Mouse (Mus musculus): Measurements from ENCODE around the gene Gm49711.

Gm49711 gene

DNA sequence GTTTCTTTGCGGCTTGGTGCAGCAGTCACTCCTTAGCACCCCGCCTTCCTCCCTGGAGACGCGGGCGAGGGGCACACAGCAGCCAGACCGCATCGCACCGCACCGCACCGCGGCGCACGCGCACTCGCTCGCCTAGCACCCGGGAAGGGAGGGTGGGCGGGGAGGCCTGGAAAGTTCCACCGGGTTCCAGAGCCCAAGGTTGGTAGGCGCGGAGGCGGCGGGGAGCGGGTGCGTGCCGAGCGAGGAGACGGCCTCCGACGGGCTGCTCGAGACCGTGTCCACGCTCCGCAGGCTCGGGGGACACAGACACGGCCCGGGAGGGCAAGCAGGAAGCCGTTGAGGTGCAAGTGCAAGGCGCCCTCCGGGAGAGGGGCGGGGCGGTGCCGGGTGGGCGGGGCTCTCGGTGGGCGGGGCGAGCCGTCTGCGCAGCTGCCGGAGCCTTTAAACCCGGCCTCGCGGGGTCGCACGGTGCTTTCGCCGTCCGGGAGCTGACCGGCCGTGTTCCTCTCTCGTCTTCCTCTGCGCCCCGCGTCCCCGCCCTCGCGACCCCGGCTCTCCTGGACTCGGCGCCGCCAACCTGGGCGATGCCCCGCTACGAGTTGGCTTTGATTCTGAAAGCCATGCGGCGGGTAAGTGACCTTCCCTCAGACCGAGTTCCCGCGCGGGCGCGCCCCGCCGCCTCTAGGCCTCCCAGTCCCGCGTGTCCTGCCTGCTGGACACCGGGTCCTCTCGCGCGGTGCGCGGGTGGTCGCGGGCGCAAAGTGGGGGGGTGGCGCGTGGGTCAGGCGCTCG, at the start of gene Gm49711, which contains the start of the genes Mrps6 and Slc5a3:
Gene Gm49711 (plus strand): TSS at position 465 of the 792 bp plus-strand sequence.
Gene Mrps6 (plus strand): TSS at position 419 of the 792 bp plus-strand sequence.
Gene Slc5a3 (plus strand): TSS at position 471 of the 792 bp plus-strand sequence.
- in situ Hi-C loops (cut with MboI; ENCODE audit: low sequenced_read_pairs): no loop called here

DNA sequence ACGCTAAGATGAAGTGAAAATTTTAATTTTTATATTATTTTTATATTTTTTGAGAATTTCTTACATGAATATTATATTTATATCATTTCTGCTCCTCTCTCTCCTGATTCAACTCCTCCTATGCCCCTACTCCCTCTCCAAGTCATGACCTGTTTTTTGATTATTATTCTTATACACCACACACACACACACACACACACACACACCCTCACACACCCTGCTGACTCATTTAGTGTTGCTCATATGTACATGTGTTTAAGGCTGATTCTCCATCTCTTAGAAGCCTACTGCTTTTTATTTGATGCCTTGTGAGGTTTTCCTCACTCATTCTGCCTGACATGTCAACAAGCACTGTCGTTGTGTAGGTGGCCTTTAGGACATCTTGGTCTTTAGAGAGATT, 48.5 kb upstream of the Gm49711 start:
- in situ Hi-C loops (cut with MboI; ENCODE audit: low sequenced_read_pairs): no loop called here

DNA sequence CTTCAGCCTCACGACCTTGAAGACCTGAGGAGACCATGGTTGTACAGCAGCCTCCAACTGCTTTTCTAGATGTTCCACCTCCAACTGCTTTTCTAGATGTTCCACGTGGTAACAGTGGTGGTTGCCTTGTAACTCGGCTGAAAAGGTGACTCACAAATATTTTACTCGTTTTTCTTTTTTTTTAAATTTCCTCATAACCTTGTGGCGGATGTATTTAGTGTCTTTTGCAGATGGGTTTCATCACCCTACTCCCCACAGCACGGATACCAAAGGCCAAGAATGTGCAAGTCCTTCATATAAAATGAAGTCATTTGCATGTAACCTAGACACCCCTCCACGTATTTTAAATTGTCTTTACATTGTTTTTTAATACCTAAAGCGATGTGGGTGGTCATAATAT, 41.3 kb upstream of the Gm49711 start:
- in situ Hi-C loops (cut with MboI; ENCODE audit: low sequenced_read_pairs): no loop called here

DNA sequence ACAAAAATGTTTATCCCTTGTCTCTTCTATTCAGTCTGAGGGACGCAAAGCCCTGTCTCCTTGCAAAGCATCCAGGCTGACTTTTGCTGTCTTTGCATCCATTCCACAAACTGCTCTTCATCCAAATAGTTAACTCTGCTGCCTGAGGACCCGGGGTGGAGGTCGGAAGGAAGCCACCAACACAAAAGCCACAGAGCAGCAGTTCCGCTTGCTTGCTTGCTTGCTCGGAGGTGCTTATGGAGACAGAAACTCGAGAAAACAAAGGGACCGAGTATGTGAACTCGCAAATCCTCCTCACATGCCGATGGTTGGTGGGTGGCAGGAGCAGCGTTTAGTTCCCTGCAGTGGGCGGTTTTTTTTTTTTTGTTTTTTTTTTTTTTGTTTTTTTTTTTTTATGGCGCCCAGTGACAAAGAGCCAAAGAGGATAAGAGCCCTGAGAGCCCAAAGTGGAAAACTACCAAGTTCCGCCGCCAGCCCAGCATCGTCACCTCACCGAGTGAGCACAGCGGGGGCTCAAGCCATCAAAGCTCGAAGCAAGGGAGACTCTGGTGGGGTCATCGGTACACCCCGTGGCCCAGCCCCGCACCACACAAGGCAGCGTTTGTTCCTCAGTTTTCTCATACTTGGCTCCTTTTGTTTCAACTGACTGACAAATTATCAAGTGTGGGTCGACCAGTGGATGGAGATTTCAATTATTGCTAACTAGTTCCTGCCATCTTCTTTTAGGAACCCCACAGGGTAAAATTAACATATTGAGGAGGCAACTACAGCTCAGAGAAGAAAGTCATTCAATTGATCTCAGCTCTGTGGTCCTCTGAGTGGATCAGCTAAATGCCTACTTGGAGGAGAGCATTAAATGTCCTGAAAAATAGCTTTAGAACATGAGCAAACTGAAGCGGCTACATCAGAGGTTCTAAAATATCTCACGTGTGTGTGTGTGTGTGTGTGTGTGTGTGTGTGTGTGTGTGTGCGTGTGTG, 38.7 kb upstream of the Gm49711 start:
- in situ Hi-C loops (cut with MboI; ENCODE audit: low sequenced_read_pairs): no loop called here

DNA sequence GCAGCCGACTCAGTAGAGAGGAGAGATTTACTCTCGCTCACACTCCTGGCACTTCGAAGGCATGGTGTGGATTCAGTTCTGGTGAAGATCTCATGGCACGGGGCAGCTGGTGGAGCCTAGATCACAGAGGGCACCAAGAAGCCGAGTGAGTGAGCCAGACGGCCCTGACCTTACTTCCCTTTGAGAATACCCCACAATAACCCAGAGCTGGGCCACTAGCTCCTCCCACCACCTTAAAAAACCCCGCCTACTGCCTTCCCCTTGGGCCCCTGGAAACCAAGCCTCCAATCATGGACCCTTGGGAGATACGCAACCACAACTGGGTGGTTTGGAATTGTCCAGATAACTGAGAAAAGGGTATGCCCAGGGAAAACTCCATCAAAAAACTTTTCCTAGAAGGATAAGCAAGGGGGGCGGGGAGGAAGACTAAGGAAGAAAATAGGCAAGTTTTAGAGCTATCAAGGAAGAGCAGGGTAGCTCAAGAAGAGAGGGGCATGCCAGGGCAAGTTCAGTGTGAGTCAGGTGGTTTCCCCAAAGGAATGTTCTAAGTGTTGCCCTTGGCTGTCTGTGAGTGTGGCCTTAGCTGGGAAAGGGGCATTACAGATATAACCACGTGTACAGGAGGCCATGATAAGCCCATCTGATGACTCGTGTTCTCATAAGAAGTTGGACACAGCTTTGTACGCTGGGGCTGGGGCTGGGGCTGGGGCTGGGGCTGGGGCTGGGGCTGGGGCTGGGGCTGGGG, 36.3 kb upstream of the Gm49711 start:
- in situ Hi-C loops (cut with MboI; ENCODE audit: low sequenced_read_pairs): no loop called here

DNA sequence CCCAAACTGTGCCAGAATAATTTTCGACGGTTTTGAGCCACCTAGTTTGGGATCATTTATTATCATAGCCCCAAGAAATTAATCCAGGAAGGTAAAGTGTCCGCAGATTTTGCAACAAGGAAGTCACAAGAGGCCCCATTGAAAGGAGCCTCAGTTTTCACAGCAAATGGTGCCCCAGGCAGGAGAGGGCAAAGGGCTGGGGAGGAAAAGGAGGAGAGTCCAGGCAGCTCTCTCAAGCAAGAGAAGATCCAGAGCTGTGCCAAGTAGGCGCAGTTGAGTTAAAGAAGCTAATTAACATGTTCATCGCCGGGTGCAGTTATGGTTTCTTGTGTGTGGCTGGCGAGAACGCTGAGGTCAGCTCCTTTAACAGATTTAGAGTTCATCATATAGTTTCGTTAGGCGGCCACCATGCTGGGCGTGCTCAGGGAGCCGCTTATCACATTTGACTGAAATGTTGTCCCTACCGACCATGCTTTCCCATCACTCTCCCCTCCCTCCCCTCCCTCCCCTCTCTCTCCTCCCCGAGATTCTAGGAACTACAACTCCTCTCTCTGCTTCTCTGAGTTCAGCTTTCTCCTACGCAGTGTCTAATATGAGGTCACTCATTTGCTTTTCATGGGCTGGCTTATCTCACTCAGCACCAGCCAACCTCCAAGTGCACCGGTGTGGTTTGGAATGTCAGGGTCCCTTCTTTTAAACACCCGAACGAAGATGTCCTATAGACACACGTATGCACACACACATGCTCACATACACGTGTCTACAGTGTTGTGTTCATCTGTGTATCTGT, 35.4 kb upstream of the Gm49711 start:
- in situ Hi-C loops (cut with MboI; ENCODE audit: low sequenced_read_pairs): no loop called here

DNA sequence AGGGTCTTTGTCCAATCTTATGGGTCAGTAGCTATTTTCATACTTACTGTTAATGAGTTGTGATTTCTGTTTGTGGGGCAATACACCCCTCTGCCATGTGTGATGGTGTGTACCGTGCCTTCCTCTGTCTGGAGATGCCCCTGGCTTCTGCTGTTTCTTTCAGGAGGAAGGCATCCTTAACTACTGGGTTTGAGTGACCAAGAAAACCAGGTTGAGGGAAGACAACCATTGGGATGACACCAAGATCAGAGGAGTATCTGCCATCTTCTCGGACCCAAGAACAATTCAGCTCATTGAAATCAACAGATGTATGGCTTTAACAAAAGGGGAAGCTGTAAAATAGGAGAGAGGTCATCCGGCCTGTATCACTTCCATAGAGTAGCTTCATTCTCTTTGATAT, 24.8 kb upstream of the Gm49711 start:
- in situ Hi-C loops (cut with MboI; ENCODE audit: low sequenced_read_pairs): no loop called here

DNA sequence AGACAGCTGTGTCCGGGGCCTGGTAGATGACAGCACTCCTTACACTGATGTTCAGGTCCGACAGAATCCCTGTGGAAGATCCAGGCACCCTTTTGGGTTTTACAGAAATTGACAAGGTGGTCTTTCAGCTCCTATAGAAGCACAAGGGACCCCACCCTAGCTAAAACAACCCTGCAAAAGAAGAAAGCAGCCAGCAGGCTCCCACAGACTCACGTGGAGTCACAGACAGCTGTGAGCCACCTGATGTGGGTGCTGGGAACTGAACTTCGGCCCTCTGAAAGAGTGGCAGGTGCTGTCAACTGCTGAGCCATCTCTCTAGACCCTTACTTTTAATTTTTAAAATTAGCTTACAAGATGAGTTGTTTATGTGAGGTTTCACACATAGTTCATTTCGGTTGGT, 23.4 kb upstream of the Gm49711 start:
- in situ Hi-C loops (cut with MboI; ENCODE audit: low sequenced_read_pairs): no loop called here

DNA sequence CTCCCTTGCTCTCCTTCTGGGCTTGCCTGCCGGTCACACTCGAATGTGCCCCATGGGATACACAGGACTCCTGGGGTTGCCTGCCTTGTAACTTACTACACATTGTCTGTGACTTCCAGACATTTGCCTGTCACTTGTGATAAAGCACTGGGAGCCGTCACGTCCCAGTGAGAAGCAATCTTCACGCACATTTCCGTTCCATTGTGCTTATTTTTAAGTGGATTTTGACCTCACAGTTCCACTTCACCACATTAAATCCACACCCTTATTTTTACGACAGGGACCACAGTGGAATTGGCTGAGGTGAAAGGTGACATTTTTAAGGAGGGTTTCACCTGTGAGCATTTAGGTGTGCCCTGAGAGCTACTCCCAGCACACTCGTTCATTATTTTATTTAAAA, 21.4 kb upstream of the Gm49711 start:
- in situ Hi-C loops (cut with MboI; ENCODE audit: low sequenced_read_pairs): no loop called here

DNA sequence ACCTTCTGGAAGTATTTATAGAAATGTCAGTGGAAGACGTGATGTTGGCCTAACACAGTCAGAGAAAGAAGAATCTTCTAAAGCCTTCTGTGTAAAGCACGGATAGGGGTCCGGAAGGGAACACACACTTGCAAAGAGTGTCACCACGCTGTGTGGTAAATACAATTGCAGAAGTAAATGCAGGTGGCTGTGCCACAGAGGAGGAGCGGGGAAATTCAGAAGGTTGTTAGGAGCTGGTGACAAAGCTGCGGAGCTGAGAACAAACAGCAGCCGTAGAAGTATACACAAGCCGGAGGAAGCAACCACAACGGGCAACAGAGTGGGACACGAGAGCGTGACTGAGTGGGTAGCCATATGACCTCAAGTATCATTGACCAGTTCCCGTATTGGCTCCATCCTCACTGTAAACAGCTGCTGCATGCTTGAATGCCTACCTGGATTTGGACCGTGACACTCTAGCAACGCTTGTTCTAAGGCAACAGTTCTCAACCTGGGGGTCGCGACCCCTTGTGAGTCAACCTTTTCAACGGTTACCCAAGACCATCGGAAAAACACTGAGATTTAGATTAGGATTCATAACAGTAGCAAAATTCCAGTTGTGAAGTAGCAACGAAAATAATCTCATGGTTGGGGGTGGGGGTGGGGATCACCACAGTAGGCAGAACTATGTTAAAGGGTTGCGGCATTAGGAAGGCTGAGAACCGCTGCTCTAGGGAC, 20.1 kb upstream of the Gm49711 start:
- in situ Hi-C loops (cut with MboI; ENCODE audit: low sequenced_read_pairs): no loop called here

DNA sequence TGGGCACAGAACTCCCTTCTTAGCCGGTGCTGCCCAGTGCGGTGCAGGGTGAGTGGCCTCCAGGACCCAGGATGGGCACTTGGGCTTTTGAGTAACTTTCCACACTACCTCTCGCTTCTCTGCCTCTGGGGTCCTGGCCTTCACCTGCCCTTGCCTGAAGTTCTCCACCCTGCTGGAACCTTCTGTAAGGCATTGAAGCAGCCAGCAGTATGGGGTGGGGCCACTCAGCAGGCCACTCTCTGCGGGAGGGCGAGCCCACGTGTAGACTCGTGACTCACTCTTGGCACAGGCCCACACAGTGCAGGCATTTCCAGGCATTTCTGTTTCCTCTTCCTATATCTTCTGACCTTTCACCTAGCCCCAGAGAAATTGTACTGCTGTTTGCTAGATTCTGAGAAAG, 18.7 kb upstream of the Gm49711 start:
- in situ Hi-C loops (cut with MboI; ENCODE audit: low sequenced_read_pairs): no loop called here

DNA sequence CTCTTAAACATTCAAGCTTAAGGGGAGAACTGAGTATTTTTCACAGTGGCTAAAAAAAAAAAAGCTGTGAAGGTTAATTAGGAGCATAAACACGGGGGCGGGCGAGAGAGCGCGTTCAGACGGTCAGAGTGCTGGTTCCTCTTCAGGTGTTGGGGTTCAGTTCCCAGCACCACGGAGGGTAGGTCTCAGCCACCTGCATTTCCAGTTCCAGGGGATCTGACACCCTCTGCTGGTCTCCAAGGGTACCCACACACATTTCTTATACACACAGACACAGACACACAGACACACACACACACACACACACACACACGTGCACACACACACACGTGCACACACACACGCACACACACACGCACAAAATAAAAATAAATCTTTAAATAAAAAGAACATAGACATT, 18.1 kb upstream of the Gm49711 start:
- in situ Hi-C loops (cut with MboI; ENCODE audit: low sequenced_read_pairs): no loop called here

DNA sequence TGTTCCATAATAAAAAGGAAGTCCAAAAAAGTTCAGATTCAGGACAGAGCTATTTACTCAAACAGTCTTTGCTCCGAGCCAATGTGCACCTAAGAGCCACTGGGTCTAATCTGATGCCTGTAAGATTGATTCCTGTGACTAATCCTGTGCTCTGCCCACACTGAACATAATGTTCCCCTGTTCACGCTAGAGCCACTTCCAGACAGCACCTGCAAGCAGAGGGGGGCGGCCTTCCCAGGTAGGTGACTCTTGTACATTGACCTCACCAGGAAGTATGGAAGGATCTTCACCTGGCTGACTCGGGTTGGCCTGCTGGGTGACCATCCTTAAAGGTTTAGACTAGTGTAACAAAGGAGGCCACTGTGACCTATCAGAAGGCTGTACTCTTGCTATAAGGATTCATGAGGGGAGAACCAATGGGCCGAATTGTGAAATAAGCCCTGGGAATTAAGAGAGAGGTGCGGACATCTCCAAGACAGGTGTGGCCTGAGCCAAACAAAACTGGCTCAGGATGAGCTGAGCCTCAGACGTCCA, 6.3 kb upstream of the Gm49711 start:
- in situ Hi-C loops (cut with MboI; ENCODE audit: low sequenced_read_pairs): no loop called here

DNA sequence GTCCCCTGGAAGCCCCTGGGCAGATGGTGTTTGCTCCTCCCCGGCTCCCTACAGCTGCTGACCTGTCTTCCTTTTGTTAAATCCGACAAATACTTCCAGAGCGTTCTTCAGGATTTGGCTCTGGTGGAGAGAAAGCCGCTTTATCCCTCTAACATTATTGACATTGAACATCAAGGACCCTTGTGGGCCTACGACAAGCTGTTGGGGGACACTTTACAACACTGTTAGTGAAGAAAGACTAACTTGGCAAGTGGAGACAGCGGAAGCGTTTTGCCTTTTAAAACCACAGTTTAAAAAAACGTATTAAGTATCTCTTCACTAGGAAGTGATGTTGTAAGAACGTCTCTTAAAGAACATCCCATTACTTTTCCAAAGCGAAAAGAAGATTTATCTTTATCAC, 5.5 kb upstream of the Gm49711 start:
- in situ Hi-C loops (cut with MboI; ENCODE audit: low sequenced_read_pairs): no loop called here

DNA sequence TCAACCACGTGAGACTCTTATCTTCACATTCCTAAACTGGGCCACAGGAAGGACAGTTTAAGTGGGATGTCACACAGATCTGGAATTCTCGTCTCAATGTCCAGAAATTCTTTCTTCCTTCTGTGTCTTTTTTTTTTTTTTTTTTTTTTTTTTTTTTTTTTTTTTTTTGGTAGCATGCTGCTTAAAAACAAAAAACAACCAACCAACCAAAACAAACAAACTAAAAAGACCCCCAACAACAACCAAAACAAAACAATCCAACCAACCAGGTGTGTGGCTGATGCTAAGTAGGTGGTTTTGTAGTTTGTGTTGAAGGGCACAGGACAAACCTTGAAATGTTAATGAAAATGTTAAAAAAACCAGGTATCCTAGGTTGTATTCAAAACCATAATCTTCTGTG, 1.4 kb upstream of the Gm49711 start:
- in situ Hi-C loops (cut with MboI; ENCODE audit: low sequenced_read_pairs): no loop called here

DNA sequence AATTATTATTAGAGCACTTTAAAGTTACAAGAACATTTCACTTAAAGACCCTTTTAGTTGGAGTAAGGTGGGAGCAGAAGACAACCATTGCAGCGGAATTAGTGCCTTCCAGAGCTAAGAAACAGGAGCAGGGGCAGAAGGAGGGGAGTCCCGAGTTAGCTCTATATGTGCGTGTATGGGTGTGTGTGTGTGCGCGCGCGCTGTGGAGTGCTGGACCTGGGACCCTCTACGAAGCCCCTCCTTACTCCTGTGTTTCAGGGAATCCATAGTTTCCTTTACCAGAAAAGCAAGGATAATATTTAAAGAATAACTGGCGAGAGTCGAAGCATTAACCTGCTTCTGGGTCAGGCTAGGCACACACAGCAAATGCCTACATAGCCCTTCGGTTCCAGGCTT, 662 bp upstream of the Gm49711 start:
- in situ Hi-C loops (cut with MboI; ENCODE audit: low sequenced_read_pairs): no loop called here

DNA sequence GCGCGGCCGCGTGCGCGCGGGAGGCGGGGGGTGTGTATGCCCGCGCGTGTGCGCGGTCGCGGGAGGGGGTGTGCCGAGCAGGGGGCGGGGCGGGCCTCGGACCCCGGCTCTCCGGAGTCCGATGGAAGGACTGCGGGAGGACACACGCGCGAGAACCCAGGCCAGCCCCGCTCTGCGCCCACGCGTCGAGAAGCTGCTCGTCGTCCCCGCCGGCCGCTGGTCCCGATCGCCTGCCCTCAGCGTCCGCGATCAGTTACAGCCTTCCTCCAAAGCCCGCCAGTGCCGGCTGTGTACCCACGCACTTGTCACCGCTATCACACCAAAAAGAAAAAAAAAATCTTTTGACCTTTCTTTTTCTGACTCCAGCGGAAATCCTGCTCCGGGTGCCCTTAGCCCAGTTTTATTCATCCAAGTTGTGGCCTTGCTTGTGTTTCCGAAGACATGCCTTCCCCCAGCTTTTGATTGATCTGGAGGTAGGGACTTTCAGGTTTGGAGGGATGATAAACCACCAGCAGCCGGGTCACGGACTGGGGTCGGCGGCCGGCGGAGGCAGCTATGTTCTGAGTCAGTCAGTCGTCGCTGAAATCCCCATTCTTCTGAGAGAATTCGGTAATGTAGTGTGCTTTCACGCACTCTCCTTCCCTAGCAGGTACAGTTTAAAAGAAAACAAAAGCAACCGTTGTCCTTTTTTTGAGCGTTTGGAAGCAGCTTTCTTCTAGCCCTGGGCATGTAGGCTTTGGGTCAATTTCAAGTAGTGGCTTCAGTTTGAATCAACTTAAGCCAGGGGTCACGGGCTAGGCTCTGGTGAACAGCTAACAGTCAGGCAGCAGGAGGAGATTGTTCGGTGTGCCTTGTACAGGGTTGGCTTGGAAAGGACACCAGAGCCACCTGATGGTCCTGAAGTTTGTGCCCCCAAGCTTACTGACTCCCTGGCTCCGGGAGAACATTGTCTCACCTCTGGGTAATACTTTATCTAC, 816 bp downstream of the Gm49711 start:
- in situ Hi-C loops (cut with MboI; ENCODE audit: low sequenced_read_pairs): no loop called here

DNA sequence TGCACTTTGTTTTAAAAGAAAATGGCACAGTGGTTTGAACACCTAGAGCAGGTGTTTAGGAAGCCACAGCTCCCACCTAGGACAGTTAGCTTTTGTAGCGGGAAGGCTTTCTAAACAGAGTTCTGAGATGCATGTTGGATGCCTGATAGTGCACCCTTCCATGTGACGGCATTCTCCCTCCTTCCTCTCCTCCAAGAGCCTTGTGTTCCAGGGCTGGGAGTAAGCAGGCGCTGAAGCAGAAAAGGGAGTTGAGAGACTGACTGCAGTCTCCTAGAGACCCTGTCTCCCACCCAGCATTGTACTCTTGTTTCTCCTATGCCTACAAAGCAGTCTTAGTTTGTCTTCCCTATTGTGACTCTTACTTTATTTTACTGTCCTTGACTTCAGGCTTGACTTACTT, 2.1 kb downstream of the Gm49711 start:
- in situ Hi-C loops (cut with MboI; ENCODE audit: low sequenced_read_pairs): no loop called here

Data from CH12F3 (cell line).